Mouse (Mus musculus) lung, postnatal 0 days (tissue): ENCODE data around the gene Glrx5.

Source experiments
- CTCF ChIP-seq: IDR thresholded peaks from 2 replicates; pipeline ENCODE4 v1.5.1; 2016; ENCODE audit warnings: antibody characterized with exemption, mild to moderate bottlenecking
- EP300 ChIP-seq: IDR thresholded peaks from 2 replicates; pipeline ENCODE4 v1.6.1; 2016; ENCODE audit warnings: antibody characterized with exemption, mild to moderate bottlenecking, control low read depth

DNA sequence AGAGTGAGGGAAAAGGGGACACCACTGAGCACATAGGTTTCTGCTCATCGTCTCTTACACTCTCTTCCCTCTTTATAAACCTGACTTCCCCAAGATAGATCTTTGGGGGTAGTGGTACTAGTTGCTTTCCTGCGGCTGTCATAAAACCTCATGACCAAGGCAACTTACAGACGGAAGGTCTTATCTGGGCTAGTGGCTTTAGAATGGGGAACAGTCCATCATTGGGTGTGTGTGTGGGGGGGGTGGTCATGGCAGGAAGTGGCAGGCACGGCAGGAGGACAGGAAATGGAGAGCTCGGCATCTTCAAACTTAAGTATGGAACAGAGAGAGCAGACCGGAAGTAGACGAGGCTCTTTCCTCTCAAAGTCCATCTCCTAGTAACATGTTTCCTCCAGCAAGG, 32.6 kb downstream of the Glrx5 start:
- TF ChIP-seq CTCF (no peak), EP300 (no peak)
